In the genomic region with DNA sequence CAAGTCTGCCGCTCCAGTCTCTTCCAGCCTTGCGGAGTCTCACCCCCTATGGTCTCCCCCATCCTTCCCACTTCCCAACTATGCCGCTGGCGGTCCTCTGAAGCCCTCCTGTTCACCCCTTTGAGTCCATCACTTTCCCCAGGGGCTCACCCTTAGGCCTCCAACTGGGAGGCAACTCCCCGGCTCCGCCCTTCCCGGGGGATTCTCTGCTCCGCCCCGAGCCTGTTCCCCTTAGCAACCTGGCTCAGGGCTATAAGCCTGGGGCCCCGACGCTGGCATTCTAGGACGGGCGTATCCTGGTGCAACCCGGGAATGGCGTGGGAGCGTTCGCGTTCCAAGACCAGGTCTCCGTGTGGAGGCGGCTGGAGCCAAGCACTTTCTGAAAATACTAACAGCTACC, we compare ENCODE assay signal across 8 mouse cellular contexts. TPM values are rescaled to one million over a fixed set of nuclear protein-coding genes. Genes with fewer than 3 reads are reported as not detected.
DNase-seq lines count a peak whose midpoint lies in the region; ATAC-seq and TF ChIP-seq lines count a peak whose summit lies in the region.

Cd82 (minus strand) TSS at position 381 of the 400 bp plus-strand sequence.

- DNase-seq in 3T3-L1 (ENCODE audit: low read depth, low spot score), result peak; percentile 71
- peak; percentile 45 for DNase-seq in WW6 (ENCODE audit: low read depth, low spot score)
- peak; percentile 74 for DNase-seq in kidney, postnatal 14 days
- DNase-seq in lung, embryonic 14.5 days, result peak; percentile 91
- peak; percentile 90 for DNase-seq in ovary, adult 18-20 months (ENCODE audit: low spot score)
- DNase-seq in frontal cortex, postnatal 10 days (ENCODE audit: low spot score in 2 of 2), result no peak

- no peaks in the 10 kb centered on the region for H3K36me3 ChIP-seq in heart, embryonic 14.5 days (ENCODE audit: control insufficient read depth, insufficient read depth, low read length)
- no peaks in the 10 kb centered on the region for H3K36me3 ChIP-seq in lung, embryonic 14.5 days (ENCODE audit: insufficient read depth)

- no peak for TF ChIP-seq CTCF in lung, embryonic 14.5 days (IDR thresholded peaks at IDR 0.05; ENCODE audit: low read depth)

- peak within 1 kb of the TSS; percentile 54 to 62 for H3K4me3 ChIP-seq in heart, embryonic 14.5 days (ENCODE audit: control insufficient read depth in 1 of 2, insufficient read depth in 1 of 2, low read depth in 1 of 2, low read length in 2 of 2)
- H3K4me3 ChIP-seq in lung, embryonic 14.5 days (ENCODE audit: low read depth, low read length), result peak within 1 kb of the TSS; percentile 58

- H3K9ac ChIP-seq in heart, embryonic 14.5 days (ENCODE audit: low read length), result peak within 1 kb of the TSS; percentile 80
- H3K9ac ChIP-seq in lung, embryonic 14.5 days, result peak within 1 kb of the TSS; percentile 65

- peaks cover 7% of the 10 kb centered on the region for H3K27me3 ChIP-seq in heart, embryonic 14.5 days (ENCODE audit: control insufficient read depth, insufficient read depth, low read length)
- H3K27me3 ChIP-seq in lung, embryonic 14.5 days (ENCODE audit: insufficient read depth, low read length), result no peaks in the 10 kb centered on the region

- H3K9me3 ChIP-seq in heart, embryonic 14.5 days (ENCODE audit: control insufficient read depth, low read length), result no peaks in the 10 kb centered on the region
- no peaks in the 10 kb centered on the region for H3K9me3 ChIP-seq in lung, embryonic 14.5 days (ENCODE audit: low read depth, low read length)

- H3K27ac ChIP-seq in heart, embryonic 14.5 days (replicated peaks in 1 of 2; ENCODE audit: control insufficient read depth in 1 of 2, insufficient read depth in 1 of 2, low read depth in 2 of 2, low read length in 2 of 2), result peak within 1 kb of the TSS; percentile 8 to 65; a peak in 2 of 4 replicates
- peak within 1 kb of the TSS; percentile 89 for H3K27ac ChIP-seq in lung, embryonic 14.5 days (ENCODE audit: low read depth)

- H3K4me1 ChIP-seq in heart, embryonic 14.5 days (ENCODE audit: control insufficient read depth in 2 of 2, insufficient read depth in 2 of 2, low read length in 2 of 2), result peaks cover 13 to 25% of the 10 kb centered on the region in 2 experiments
- H3K4me1 ChIP-seq in lung, embryonic 14.5 days (ENCODE audit: insufficient read depth), result peaks cover 26% of the 10 kb centered on the region

- peak within 1 kb of the TSS; percentile 98 for H3K4me2 ChIP-seq in heart, embryonic 14.5 days (ENCODE audit: low read length)
- H3K4me2 ChIP-seq in lung, embryonic 14.5 days, result peak within 1 kb of the TSS; percentile 96

- WGBS in heart, embryonic 14.5 days, result under 1% methylated on average over 20 of the region's 20 CpGs
- WGBS in lung, embryonic 14.5 days, result under 1% methylated on average over 20 of the region's 20 CpGs

- ATAC-seq in erythroblast, adult 5-6 weeks (replicated peaks; ENCODE audit: low FRiP score, poor library complexity, severe bottlenecking), result peak; percentile 63
- ATAC-seq in heart, embryonic 14.5 days (ENCODE audit: insufficient number of reproducible peaks, insufficient read depth, low FRiP score, low read depth), result peak; percentile 82
- ATAC-seq in lung, embryonic 14.5 days (ENCODE audit: insufficient read depth), result peak; percentile 91

RNA-seq across cellular contexts. Expression of gene Cd82, which starts in this region (rescaled TPM):
- total RNA-seq in erythroblast, adult 5-6 weeks (2015; ENCODE audit: low replicate concordance), result 99.9 and 150 TPM in 2 replicates
- 145 and 158 TPM in 2 replicates for total RNA-seq in erythroblast, adult 5-6 weeks (2017; ENCODE audit: low replicate concordance)
- polyA plus RNA-seq in heart, embryonic 14.5 days (2014; fragmentation: Nextera tagmentation; extraction: Ambion mirVana), result 12.5 and 18.9 TPM in 2 replicates
- 21.7 and 22.2 TPM in 2 replicates for polyA plus RNA-seq in lung, embryonic 14.5 days (2014; fragmentation: Nextera tagmentation; extraction: Ambion mirVana)

Comparison
In these comparisons a context has a peak if more than half of its experiments do, and no peak if none do; other contexts are left out.
1. DNase-seq: peak in 3T3-L1 (single experiment), WW6 (single experiment), kidney, postnatal 14 days (single experiment), lung, embryonic 14.5 days (single experiment) and ovary, adult 18-20 months (single experiment); none in frontal cortex, postnatal 10 days (0 of 2).
2. Peak in every context shown above with its lines, with median percentiles within 50 percentile points of each other: ATAC-seq.